Mouse (Mus musculus) ovary, postnatal 14 days (tissue): ENCODE results near the gene Vmn1r73.

Experiments
- DNase-seq: peaks from one replicate; pipeline ENCODE4 v3.0.0; 2022; ENCODE audit warnings: low spot score

The Vmn1r73 gene

DNA sequence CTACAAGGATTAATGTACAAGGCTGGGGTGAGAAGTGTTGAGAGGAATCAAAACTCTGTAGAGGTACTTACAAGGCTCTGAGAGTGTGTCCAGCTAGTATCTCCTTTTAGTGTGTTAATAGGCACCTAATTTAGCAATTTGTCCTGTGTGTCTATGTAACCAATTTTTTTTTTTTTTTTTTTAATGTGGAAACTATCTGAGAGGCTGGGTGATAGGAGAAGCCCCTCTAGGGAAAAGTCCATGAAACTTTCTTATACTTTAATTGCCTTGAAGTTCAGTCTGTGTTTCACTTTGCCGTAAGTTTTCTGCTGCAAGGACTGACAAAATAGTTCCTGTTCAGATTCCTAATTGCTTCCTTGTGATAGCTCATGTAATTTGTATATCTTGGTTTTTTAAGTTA, at the start of gene Vmn1r73:
Gene Vmn1r73, plus strand, starts transcription at position 301 of the 400 bp plus-strand sequence.
- DNase-seq = no peak
